Mouse (Mus musculus) brain, embryonic 14.5 days (tissue): ENCODE measurements around the gene E330034G19Rik. TPM values are rescaled to one million over a fixed set of nuclear protein-coding genes. Genes with fewer than 3 reads are reported as not detected.
"Not testable (repeated sequence)": the region's sequence is repeated elsewhere in the genome, so short reads cannot be mapped to it uniquely, and the experiment has no call there.

Experiments used
- DNase-seq: peaks from one replicate; pipeline ENCODE4 v3.0.0-alpha.2; 2011; ENCODE audit warnings: low read depth
- CTCF ChIP-seq: fragments of 200-500 bp; IDR thresholded peaks from 2 replicates; pipeline ENCODE4 v1.5.1; 2012; ENCODE audit warnings: inconsistent platforms, mild to moderate bottlenecking, moderate library complexity, borderline replicate concordance; ENCODE audit not compliant: insufficient read depth, insufficient read length; ENCODE audit errors: extremely low read depth
- POLR2A ChIP-seq: fragments of 200-500 bp; IDR thresholded peaks from 2 replicates; pipeline ENCODE4 v1.6.1; 2012; ENCODE audit warnings: mild to moderate bottlenecking, inconsistent platforms, borderline replicate concordance; ENCODE audit not compliant: poor library complexity, insufficient read depth, insufficient read length, severe bottlenecking; ENCODE audit errors: extremely low read depth
- polyA plus RNA-seq: library from polyadenylated mRNA; depleted of rRNA; stranded (reverse); fragments of >200 nt; gene quantifications from 2 replicates; pipeline ENCODE4 v1.2.3, GENCODE M21; 2012; rRNA removed

E330034G19Rik gene
- polyA plus RNA-seq, 1 experiment = 0.10 TPM

DNA sequence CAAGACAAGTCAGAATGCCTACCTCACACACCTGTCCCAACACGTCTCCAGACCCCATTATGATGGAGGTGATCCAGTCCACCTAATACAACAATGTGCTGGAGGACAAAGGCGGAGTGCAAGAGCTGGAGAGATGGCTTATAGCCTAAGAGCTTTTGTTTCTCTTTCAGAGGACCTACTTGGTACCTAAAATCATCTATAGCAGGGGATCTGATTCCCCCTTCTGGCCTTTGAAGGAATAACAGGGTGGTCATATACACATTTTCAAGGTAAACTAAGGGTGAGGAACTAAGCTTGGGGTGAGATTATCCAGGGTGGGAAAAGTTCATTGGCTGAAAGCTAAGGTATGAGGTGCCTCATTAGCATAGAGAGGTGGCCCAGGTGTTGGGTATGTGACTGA, 19.4 kb upstream of the E330034G19Rik start:
- peak; percentile 35; the same call in 1 of the 2 replicates for TF ChIP-seq CTCF
- no peak for TF ChIP-seq POLR2A
- DNase-seq = peak; percentile 80

DNA sequence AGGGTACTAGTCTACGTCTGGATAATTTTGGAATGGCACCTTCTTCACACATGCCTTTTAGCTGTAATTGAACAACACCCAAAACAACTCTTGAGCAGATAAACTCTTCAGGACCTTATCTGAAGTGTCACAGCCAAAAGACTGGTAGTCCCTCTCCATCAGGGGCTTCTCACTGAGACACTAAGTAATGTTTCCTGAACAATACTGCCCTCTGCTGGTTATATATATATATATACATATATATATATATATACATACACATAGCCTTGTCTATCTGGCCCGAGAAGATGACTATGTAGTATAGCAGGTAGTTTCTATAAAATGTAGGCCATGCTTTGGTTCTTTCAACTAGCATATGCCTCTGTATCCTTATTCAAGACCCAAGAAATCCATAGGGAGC, 17.5 kb upstream of the E330034G19Rik start:
- TF ChIP-seq POLR2A = no peak
- TF ChIP-seq CTCF = peak; percentile 18; the same call in 1 of the 2 replicates
- peak; percentile 61 for DNase-seq

DNA sequence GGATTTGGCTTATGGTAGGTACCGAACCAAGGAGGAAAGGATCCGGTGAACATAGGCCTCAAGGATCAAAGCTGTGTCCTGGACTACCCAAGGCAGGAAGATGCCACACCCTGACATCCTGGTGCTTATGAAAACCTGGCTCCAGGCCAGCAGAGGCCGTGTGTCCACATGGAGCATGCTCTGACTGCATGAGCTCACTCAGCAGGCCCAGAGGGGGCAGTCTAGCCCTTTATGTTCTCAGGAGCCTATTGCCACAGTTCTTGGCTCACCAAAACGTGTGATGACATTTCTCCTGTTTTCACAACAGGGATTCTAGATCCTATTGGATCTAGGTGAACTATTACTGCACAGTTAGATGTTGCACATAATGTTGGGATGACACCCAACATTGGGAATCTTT, 11.7 kb upstream of the E330034G19Rik start:
- TF ChIP-seq CTCF (no peak), POLR2A (no peak)
- no peak for DNase-seq

DNA sequence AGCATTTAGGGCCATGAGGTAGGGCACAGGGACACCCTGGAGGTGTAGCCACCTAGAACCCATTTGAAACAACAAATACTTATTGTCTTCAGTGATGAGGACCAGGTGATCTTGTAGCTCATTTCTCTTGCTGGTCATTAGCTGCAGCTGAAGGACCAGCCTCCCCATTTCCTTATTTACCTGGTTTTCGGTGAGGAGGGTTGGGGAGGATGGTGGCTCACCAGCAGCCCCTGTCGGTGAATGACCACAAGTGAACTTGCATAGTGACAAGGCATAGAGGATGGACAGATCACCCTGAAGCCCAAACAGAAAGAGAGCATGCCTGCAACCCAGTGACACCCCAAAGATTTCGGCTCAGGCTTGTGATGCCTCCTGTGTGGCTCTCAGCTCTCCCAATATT, 10.7 kb upstream of the E330034G19Rik start:
- TF ChIP-seq CTCF = no peak
- TF ChIP-seq POLR2A = no peak
- DNase-seq = no peak

DNA sequence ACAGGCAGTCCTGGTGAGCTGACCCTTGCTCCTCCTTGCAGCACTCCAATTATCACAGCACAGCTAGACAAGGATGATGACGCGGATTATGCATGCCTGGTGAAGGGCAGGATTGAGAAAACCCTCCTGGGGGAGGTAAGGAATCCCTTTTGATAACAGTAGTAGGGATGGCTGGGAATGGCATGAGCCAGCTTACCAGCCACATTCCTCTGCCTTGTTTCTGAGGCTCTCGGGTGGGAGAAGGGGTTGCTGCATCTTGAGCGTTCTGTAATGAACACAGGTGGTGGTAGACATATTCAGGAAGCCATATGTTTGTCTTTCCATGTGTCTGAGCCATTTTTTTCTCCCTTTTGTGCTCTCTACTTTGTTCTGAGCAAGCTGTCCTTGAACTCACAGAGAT, 6.9 kb upstream of the E330034G19Rik start:
- DNase-seq = no peak
- TF ChIP-seq CTCF = no peak
- TF ChIP-seq POLR2A = no peak

DNA sequence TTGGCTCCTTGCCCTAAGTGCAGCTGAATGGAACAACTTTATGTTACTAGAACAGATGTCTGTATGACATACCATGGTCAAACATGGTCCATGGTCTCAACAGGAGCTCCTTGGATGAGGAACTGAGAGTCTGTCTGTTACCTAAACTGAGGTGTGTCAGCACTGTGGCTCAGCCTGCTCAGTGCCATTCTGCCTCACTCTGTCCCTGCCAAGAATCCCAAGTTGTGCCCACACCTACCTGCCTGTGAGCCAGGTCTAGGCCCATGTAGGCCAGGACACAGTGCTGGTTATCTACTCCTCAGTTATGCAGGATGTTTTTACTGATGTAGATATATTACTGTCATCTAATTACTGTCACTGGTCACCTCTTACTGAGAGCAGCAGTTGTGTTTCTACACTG, 2.3 kb upstream of the E330034G19Rik start:
- no peak for DNase-seq
- TF ChIP-seq POLR2A = no peak

DNA sequence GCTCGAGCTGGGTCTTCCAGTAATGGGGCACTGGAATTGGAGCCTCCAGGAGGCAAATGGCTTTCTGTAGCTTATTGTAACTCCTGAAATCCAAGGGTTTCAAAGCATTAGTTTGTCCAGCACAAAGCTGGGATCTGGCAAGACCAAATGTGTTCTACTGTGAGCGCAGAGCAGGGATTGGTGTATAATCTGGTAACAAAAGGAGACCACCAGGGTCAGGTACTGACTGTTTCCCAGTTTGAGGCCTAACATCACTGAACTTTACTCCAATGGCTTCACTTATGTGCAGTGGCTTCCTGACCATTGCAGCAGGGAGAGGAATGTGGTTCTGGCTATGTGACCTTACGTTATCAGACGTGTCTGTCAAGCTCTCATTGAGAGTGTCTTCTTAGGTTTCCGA, 617 bp downstream of the E330034G19Rik start:
- TF ChIP-seq CTCF (no peak), POLR2A (no peak)
- DNase-seq = no peak

DNA sequence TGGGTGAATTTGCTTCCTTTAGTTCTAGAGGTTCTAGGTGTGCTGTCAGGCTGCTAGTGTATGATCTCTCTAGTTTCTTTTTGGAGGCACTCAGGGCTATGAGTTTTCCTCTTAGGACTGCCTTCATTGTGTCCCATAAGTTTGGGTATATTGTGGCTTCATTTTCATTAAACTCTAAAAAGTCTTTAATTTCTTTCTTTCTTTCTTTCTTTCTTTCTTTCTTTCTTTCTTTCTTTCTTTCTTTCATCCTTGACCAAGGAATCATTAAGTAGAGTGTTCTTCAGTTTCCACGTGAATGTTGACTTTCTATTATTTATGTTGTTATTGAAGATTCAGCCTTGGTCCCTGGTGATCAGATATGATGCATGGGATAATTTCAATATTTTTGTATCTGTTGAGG, 9.1 kb downstream of the E330034G19Rik start:
- not testable (repeated sequence) for DNase-seq

DNA sequence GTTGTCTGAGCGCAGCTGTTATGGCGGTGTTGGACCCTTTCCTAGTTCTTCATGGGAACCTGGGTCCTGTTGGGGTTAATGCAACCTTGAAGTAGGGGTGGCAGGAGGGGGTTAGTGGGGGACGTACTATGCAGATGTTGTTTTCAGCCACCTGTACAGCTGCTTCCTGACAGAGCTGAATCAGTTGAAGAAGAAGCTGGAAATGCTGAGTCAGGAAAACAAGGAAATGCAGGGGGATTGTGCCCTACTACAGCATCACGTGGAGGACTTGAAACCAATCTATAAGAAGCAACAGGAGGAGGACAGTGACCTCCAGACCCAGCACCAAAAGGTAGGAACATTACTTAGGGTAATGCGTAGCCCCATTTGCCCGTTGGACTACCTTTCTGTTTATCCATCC, 13.7 kb downstream of the E330034G19Rik start:
- TF ChIP-seq POLR2A (no peak), CTCF (no peak)
- no peak for DNase-seq

DNA sequence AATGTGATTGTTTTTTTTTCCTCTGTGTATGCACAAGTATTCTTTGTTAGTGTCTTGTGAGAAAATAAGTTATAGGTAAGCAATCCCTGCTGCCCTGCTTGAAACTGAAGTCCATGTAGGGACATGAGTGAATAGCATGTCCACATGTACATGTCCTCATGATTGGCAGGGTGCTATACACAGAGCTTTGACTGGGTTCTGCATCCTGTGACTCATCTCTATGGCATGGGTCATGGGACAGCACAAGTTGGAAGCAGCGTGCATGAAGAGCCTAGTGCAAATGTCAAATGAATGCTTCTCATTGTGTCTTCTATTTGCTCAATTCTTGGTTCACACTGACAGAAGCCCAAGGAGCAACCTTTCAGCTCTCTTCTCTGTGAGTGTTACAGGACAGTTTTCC, 14.1 kb downstream of the E330034G19Rik start:
- no peak for TF ChIP-seq POLR2A
- TF ChIP-seq CTCF = no peak
- DNase-seq = no peak

DNA sequence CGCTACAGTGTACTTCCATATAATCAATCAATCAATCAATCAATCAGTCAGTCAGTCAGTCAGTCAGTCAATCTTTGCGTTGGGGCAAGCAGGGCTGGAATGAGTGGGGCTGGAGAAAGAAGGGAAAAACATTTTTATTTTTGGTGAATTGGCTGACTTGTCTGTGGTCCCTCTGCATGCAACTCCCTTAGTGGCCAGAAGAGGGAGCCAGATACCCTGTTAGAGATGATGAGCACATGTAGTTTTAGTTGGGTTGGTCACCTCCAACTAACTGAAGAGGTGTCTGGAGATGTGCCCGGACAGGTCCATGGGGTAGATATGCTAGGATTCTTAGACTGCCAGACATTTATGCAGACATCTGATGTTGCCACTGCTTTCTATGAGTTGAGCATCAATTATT, 18.1 kb downstream of the E330034G19Rik start:
- peak; percentile 76 for DNase-seq
- TF ChIP-seq CTCF (peak; percentile 80; the same call in 1 of the 2 replicates), POLR2A (no peak)

DNA sequence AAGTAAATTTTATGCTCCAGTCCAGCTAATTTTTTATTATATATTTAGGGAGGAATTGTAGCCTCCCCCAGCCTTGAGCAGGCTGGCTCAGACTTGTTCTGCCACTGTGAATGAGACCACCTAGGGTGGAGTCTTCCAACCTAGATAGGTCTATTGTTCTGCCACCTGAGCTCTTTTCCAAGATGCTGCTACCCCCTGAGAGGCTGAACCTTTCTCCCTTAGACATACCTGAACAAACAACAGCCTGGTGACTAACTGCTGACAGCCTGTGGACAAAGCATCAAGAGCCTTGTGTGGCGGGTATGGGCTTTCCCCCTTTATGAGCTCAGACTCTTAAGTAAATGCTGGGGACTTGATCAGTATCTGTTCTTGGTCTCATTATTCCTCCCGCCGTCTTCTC, 54.0 kb downstream of the E330034G19Rik start:
- DNase-seq = not testable (repeated sequence)

DNA sequence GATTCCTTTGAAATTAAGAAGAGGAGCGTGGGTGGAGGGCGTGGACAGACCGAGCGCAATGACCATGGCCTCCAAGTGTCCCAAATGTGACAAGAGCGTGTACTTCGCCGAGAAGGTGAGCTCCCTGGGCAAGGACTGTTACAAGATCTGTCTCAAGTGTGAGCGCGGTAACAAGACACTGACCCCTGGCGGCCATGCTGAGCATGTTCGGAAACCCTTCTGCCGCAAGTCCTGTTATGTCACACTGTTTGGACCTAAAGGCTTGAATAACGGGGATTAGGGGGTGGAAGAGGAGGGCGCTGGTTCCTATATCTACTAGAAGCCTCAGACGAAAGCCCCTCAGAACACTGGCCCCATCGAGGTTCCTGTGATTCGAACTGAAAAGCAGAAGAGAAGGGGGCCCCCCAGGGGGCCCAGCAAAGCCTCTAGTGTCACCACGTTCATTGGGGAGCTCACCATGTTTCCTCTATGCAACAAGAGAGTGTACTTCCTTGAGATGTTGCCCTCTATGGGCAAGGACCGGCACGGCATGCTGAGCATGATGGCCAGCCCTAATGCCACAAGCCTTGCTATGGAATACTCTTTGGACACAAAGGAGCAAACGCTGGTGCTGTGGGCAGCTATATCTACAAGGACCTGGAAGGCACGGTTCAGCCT, 65.4 kb downstream of the E330034G19Rik start:
- peak; percentile 88 for TF ChIP-seq CTCF
- no peak for TF ChIP-seq POLR2A
- peak; percentile 75 for DNase-seq

Other genes with a start within 250 kb of the E330034G19Rik start
- gene Dlg5, start 47.3 kb upstream of the E330034G19Rik start, polyA plus RNA-seq = 70.6 and 89.3 TPM in 2 replicates
- gene Polr3a, start 193.8 kb downstream of the E330034G19Rik start, polyA plus RNA-seq = 12.4 and 16.4 TPM in 2 replicates
- 2,169 and 2,228 TPM in 2 replicates for gene Rps24, start 193.9 kb downstream of the E330034G19Rik start, polyA plus RNA-seq